Mouse (Mus musculus): ENCODE measurements around the gene Rpl19.

DNA sequence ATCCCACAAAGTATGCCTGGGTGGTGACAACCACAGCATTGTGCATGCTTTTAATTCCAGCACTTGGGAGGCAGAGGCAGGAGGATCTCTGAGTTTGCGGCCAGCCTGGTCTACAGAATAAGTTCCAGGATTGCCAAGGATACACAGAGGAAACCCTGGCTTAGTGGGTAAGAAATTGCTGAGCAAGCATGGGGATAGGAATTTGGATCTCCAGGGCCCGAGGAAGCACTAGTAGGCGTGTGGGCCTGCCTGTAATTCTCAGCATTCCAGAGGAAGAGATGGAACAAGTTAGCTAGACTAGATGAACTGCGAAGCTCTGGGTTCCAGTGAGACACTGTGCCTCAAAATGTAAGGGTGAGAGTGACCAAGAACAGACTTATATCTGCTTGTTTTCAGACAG is 46.9 kb downstream of the Rpl19 start:
- TF ChIP-seq CTCF (IDR thresholded peaks at IDR 0.05; ENCODE audit: low read depth) (no peak), EP300 (IDR thresholded peaks at IDR 0.05; ENCODE audit: low read depth) (no peak)

Data from liver, postnatal 0 days (tissue).